Mouse (Mus musculus) cortical plate, adult 2 months (tissue): ENCODE measurements around the gene Ankrd39. TPM values are rescaled to one million over a fixed set of nuclear protein-coding genes. Genes with fewer than 3 reads are reported as not detected.

Experiments used
- H3K27ac ChIP-seq: fragments of 200-500 bp; 2 replicates; pipeline ENCODE4 v1.5.1; 2012; ENCODE audit warnings: low read length, control low read depth, inconsistent platforms; ENCODE audit not compliant: insufficient read depth
- H3K4me1 ChIP-seq: fragments of 200-500 bp; 2 replicates; pipeline ENCODE4 v1.6.1; 2011; ENCODE audit warnings: low read length; ENCODE audit not compliant: control insufficient read depth, insufficient read depth
- H3K4me3 ChIP-seq: fragments of 200-500 bp; 2 replicates; pipeline ENCODE4 v1.5.1; 2011; ENCODE audit warnings: mild to moderate bottlenecking, low read length, control low read depth; ENCODE audit not compliant: insufficient read depth
- CTCF ChIP-seq: fragments of 200-500 bp; IDR thresholded peaks from 2 replicates; pipeline ENCODE4 v1.5.1; 2011; ENCODE audit warnings: mild to moderate bottlenecking, control low read depth, low read length; ENCODE audit not compliant: insufficient read depth; ENCODE audit errors: extremely low read depth
- POLR2A ChIP-seq: fragments of 200-500 bp; IDR thresholded peaks from 2 replicates; pipeline ENCODE4 v1.6.1; 2011; ENCODE audit warnings: mild to moderate bottlenecking, low read length, control low read depth; ENCODE audit not compliant: insufficient read depth; ENCODE audit errors: extremely low read depth
- polyA plus RNA-seq: library from polyadenylated mRNA; depleted of rRNA; stranded (reverse); fragments of >200 nt; gene quantifications from 2 replicates; pipeline ENCODE4 v1.2.3, GENCODE M21; 2012

The Ankrd39 gene
- polyA plus RNA-seq, 1 experiment: 20.0 TPM

- no peak overlapping the region for H3K27ac ChIP-seq
- TF ChIP-seq CTCF: no peak
- TF ChIP-seq POLR2A: no peak
- no peaks in the 10 kb centered on the region; the same call in 1 of the 2 replicates for H3K4me1 ChIP-seq
- no peak overlapping the region for H3K4me3 ChIP-seq
These were observed 11.5 kb downstream of the Ankrd39 start for GRCm38 (mm10) chr1:36535477-36536396.

- no peak for TF ChIP-seq CTCF
- Histone ChIP-seq H3K4me1 (no peaks in the 10 kb centered on the region; the same call in 1 of the 2 replicates), H3K27ac (no peak overlapping the region), H3K4me3 (no peak overlapping the region)
These were observed 12.6 kb downstream of the Ankrd39 start for GRCm38 (mm10) chr1:36534595-36535058.

GRCm38 (mm10) chr1:36533546-36533945, 13.7 kb downstream of the Ankrd39 start:
- Histone ChIP-seq H3K27ac (no peak overlapping the region), H3K4me1 (no peaks in the 10 kb centered on the region; the same call in 1 of the 2 replicates), H3K4me3 (no peak overlapping the region)
- TF ChIP-seq CTCF: no peak
- no peak for TF ChIP-seq POLR2A

GRCm38 (mm10) chr1:36531461-36531860, 15.8 kb downstream of the Ankrd39 start:
- Histone ChIP-seq H3K4me3 (no peak overlapping the region), H3K4me1 (no peaks in the 10 kb centered on the region; the same call in 1 of the 2 replicates), H3K27ac (no peak overlapping the region)
- TF ChIP-seq CTCF: no peak
- TF ChIP-seq POLR2A: no peak

GRCm38 (mm10) chr1:36530962-36531361, 16.3 kb downstream of the Ankrd39 start:
- H3K4me3 ChIP-seq: no peak overlapping the region
- no peaks in the 10 kb centered on the region; the same call in 1 of the 2 replicates for H3K4me1 ChIP-seq
- TF ChIP-seq POLR2A: no peak
- TF ChIP-seq CTCF: no peak
- H3K27ac ChIP-seq: no peak overlapping the region

GRCm38 (mm10) chr1:36530485-36530884, 16.8 kb downstream of the Ankrd39 start:
- no peak overlapping the region for H3K27ac ChIP-seq
- no peaks in the 10 kb centered on the region; the same call in 1 of the 2 replicates for H3K4me1 ChIP-seq
- no peak for TF ChIP-seq POLR2A
- TF ChIP-seq CTCF: no peak
- no peak overlapping the region for H3K4me3 ChIP-seq

- TF ChIP-seq POLR2A (no peak), CTCF (no peak)
- no peak overlapping the region for H3K27ac ChIP-seq
These were observed 17.4 kb downstream of the Ankrd39 start for GRCm38 (mm10) chr1:36529875-36530274.

GRCm38 (mm10) chr1:36529274-36529673, 18.0 kb downstream of the Ankrd39 start:
- Histone ChIP-seq H3K4me3 (no peak overlapping the region), H3K4me1 (no peaks in the 10 kb centered on the region), H3K27ac (no peak overlapping the region)
- TF ChIP-seq POLR2A (no peak), CTCF (no peak)

More at GRCm38 (mm10) chr1:36529875-36530274, 17.4 kb downstream of the Ankrd39 start:
- Histone ChIP-seq H3K4me3 (no peak overlapping the region), H3K4me1 (no peaks in the 10 kb centered on the region)

GRCm38 (mm10) chr1:36528351-36528750, 18.9 kb downstream of the Ankrd39 start:
- Histone ChIP-seq H3K4me3 (no peak overlapping the region), H3K4me1 (no peaks in the 10 kb centered on the region), H3K27ac (no peak overlapping the region)
- no peak for TF ChIP-seq POLR2A
- TF ChIP-seq CTCF: no peak

- Histone ChIP-seq H3K4me3 (no peak overlapping the region), H3K4me1 (no peaks in the 10 kb centered on the region), H3K27ac (no peak overlapping the region)
- no peak for TF ChIP-seq POLR2A
- TF ChIP-seq CTCF: no peak
These were observed 20.3 kb downstream of the Ankrd39 start for GRCm38 (mm10) chr1:36526903-36527302.
